In genomic region chr11:90198048-90198447, GRCm38 (mm10) we compare ENCODE assay signal across 20 mouse cellular contexts. TPM values are rescaled to one million over a fixed set of nuclear protein-coding genes. Genes with fewer than 3 reads are reported as not detected.
DNase-seq lines count a peak whose midpoint lies in the region; ATAC-seq and TF ChIP-seq lines count a peak whose summit lies in the region.
"Had no signal": no experiment of that assay in that cellular context is flagged by ENCODE, and none has a peak within 500 bp of the region (broad histone marks: within the 10 kb centered on the region; RNA-seq: fewer than 3 reads in every experiment).

No protein-coding gene starts in this region.

- H3K36me3 ChIP-seq in midbrain, postnatal 0 days (ENCODE audit: insufficient read depth, low read length) = no peaks in the 10 kb centered on the region
- no peaks in the 10 kb centered on the region for H3K36me3 ChIP-seq in midbrain, embryonic 15.5 days (replicated peaks)
- H3K36me3 ChIP-seq in neural tube, embryonic 15.5 days = no peaks in the 10 kb centered on the region
- H3K36me3 ChIP-seq: embryonic facial prominence, embryonic 13.5 days; heart, embryonic 10.5 days; hindbrain, embryonic 15.5 days; limb, embryonic 13.5 days had no signal

- no peak overlapping the region for H3K4me3 ChIP-seq in midbrain, postnatal 0 days (ENCODE audit: low read depth, low read length)
- H3K4me3 ChIP-seq in midbrain, embryonic 15.5 days = no peak overlapping the region
- no peak overlapping the region for H3K4me3 ChIP-seq in neural tube, embryonic 15.5 days (replicated peaks)
- H3K4me3 ChIP-seq: embryonic facial prominence, embryonic 13.5 days; heart, embryonic 10.5 days; hindbrain, embryonic 15.5 days; limb, embryonic 13.5 days had no signal

- no peak for ATAC-seq in midbrain, postnatal 0 days (ENCODE audit: low FRiP score)
- ATAC-seq in midbrain, embryonic 15.5 days (replicated peaks) = no peak
- no peak for ATAC-seq in neural tube, embryonic 15.5 days (ENCODE audit: low FRiP score)
- ATAC-seq: intestine, postnatal 0 days had no signal

- no peaks in the 10 kb centered on the region for H3K4me1 ChIP-seq in midbrain, postnatal 0 days (ENCODE audit: insufficient read depth, low read length)
- H3K4me1 ChIP-seq in midbrain, embryonic 15.5 days = no peaks in the 10 kb centered on the region
- 0 out of 2 replicates have a peak, but pooled peaks cover 9% of the 10 kb centered on the region for H3K4me1 ChIP-seq in neural tube, embryonic 15.5 days
- H3K4me1 ChIP-seq: heart, embryonic 10.5 days; hindbrain, embryonic 15.5 days; limb, embryonic 13.5 days had no signal

- no peaks in the 10 kb centered on the region for H3K27me3 ChIP-seq in midbrain, postnatal 0 days (ENCODE audit: insufficient read depth, low read length)
- no peaks in the 10 kb centered on the region for H3K27me3 ChIP-seq in midbrain, embryonic 15.5 days (replicated peaks)
- H3K27me3 ChIP-seq in neural tube, embryonic 15.5 days (replicated peaks) = no peaks in the 10 kb centered on the region
- H3K27me3 ChIP-seq: embryonic facial prominence, embryonic 13.5 days; hindbrain, embryonic 15.5 days; limb, embryonic 13.5 days had no signal

- no peak for TF ChIP-seq CTCF in midbrain, postnatal 0 days (IDR thresholded peaks at IDR 0.05)

- DNase-seq in heart, adult 11 months = peak; percentile 27
- DNase-seq in heart, adult 8-10 months (ENCODE audit: low spot score) = no peak
- DNase-seq in midbrain, postnatal 0 days (ENCODE audit: low spot score) = peak; percentile 15
- peak; percentile 62 for DNase-seq in layer of hippocampus, adult 11-12 months (ENCODE audit: low spot score)
- peak; percentile 67 for DNase-seq in telencephalon, adult 2 months (ENCODE audit: low read depth, low spot score)
- DNase-seq in adrenal gland, postnatal 14 days = no peak
- DNase-seq: adrenal gland, postnatal 36 days; cerebellum, postnatal 25 days; gastrocnemius, postnatal 14 days; heart, postnatal 10 days; thymus, adult 2 months had no signal

- H3K27ac ChIP-seq in midbrain, postnatal 0 days (ENCODE audit: low read depth, low read length) = no peak overlapping the region
- no peak overlapping the region for H3K27ac ChIP-seq in midbrain, embryonic 15.5 days
- no peak overlapping the region for H3K27ac ChIP-seq in neural tube, embryonic 15.5 days (replicated peaks)
- H3K27ac ChIP-seq: embryonic facial prominence, embryonic 13.5 days; heart, embryonic 10.5 days; hindbrain, embryonic 15.5 days; kidney, postnatal 0 days; limb, embryonic 13.5 days; liver, embryonic 14.5 days had no signal

- no peak overlapping the region for H3K9ac ChIP-seq in midbrain, postnatal 0 days (replicated peaks; ENCODE audit: low read length, poor library complexity, severe bottlenecking)
- no peak overlapping the region for H3K9ac ChIP-seq in midbrain, embryonic 15.5 days
- no peak overlapping the region for H3K9ac ChIP-seq in neural tube, embryonic 15.5 days (replicated peaks)
- H3K9ac ChIP-seq: embryonic facial prominence, embryonic 13.5 days; hindbrain, embryonic 15.5 days; limb, embryonic 13.5 days; liver, embryonic 14.5 days had no signal

- WGBS in midbrain, postnatal 0 days = 19% methylated on average over 5 of the region's 5 CpGs
- WGBS in midbrain, embryonic 15.5 days = 30% methylated on average over 5 of the region's 5 CpGs
- 42% methylated on average over 5 of the region's 5 CpGs for WGBS in neural tube, embryonic 15.5 days

- H3K9me3 ChIP-seq in midbrain, postnatal 0 days (ENCODE audit: low read length) = no peaks in the 10 kb centered on the region
- no peaks in the 10 kb centered on the region for H3K9me3 ChIP-seq in midbrain, embryonic 15.5 days
- no peaks in the 10 kb centered on the region for H3K9me3 ChIP-seq in neural tube, embryonic 15.5 days (replicated peaks)
- H3K9me3 ChIP-seq: embryonic facial prominence, embryonic 13.5 days; heart, embryonic 10.5 days; hindbrain, embryonic 15.5 days; limb, embryonic 13.5 days had no signal

- no peak overlapping the region for H3K4me2 ChIP-seq in midbrain, postnatal 0 days (ENCODE audit: low read depth, low read length, poor library complexity, severe bottlenecking)
- no peak overlapping the region for H3K4me2 ChIP-seq in midbrain, embryonic 15.5 days
- H3K4me2 ChIP-seq in neural tube, embryonic 15.5 days = no peak overlapping the region
- H3K4me2 ChIP-seq: embryonic facial prominence, embryonic 13.5 days; hindbrain, embryonic 15.5 days; limb, embryonic 13.5 days had no signal

RNA-seq across cellular contexts. Expression of gene Gm45716, which starts 10.6 kb away (rescaled TPM):
- 1 to 10 TPM; 5.7 to 7.4 (median 7.1) TPM for total RNA-seq in heart, adult 8-10 months (2022)
- total RNA-seq in midbrain, postnatal 0 days (2014; rRNA removed) = 10.0 and 13.7 TPM in 2 replicates
- polyA plus RNA-seq in midbrain, postnatal 0 days (2015; fragmentation: Nextera tagmentation; extraction: Ambion mirVana) = 23.6 and 24.5 TPM in 2 replicates
- 21.3 and 23.6 TPM in 2 replicates for polyA plus RNA-seq in midbrain, embryonic 15.5 days (2015; fragmentation: Nextera tagmentation; extraction: Ambion mirVana)
- total RNA-seq in adrenal gland, postnatal 14 days (2021) = 2.9 and 3.5 TPM in 2 replicates
- 16.9 and 19.2 TPM in 2 replicates for polyA plus RNA-seq in neural tube, embryonic 15.5 days (2015; fragmentation: Nextera tagmentation; extraction: Ambion mirVana)

RNA-seq across cellular contexts. Expression of gene Mmd, which starts 51.2 kb away (rescaled TPM):
- total RNA-seq in heart, adult 8-10 months (2022) = 10 to 100 TPM; 23.7 to 34.1 (median 28.2) TPM
- total RNA-seq in midbrain, postnatal 0 days (2014; rRNA removed) = 220 and 223 TPM in 2 replicates
- 125 and 130 TPM in 2 replicates for polyA plus RNA-seq in midbrain, postnatal 0 days (2015; fragmentation: Nextera tagmentation; extraction: Ambion mirVana)
- polyA plus RNA-seq in midbrain, embryonic 15.5 days (2015; fragmentation: Nextera tagmentation; extraction: Ambion mirVana) = 120 and 125 TPM in 2 replicates
- total RNA-seq in adrenal gland, postnatal 14 days (2021) = 68.3 and 87.3 TPM in 2 replicates
- 104 and 126 TPM in 2 replicates for polyA plus RNA-seq in neural tube, embryonic 15.5 days (2015; fragmentation: Nextera tagmentation; extraction: Ambion mirVana)

Comparison
In these comparisons a context has a peak if more than half of its experiments do, and no peak if none do; other contexts are left out.
1. DNase-seq: peak in heart, adult 11 months (single experiment), midbrain, postnatal 0 days (single experiment), layer of hippocampus, adult 11-12 months (single experiment) and telencephalon, adult 2 months (single experiment); none in heart, adult 8-10 months (single experiment) and adrenal gland, postnatal 14 days (single experiment).